Mouse (Mus musculus) liver, adult 2 months (tissue): ENCODE data around the gene Cdh13.

Experiments used
- CTCF ChIP-seq: fragments of 200-500 bp; IDR thresholded peaks from 2 replicates; pipeline ENCODE4 v1.5.1; 2011; ENCODE audit warnings: low read depth, low read length, control low read depth
- POLR2A ChIP-seq: fragments of 200-500 bp; IDR thresholded peaks from 2 replicates; pipeline ENCODE4 v1.6.1; 2011; ENCODE audit warnings: low read length, control low read depth; ENCODE audit not compliant: insufficient read depth; ENCODE audit errors: extremely low read depth

GRCm38 (mm10) chr8:119158628-119159027 is 875.1 kb downstream of the Cdh13 start:
- TF ChIP-seq POLR2A (no peak), CTCF (no peak)
